Mouse (Mus musculus): Measurements from ENCODE around the gene Zfp706.

Zfp706 gene

DNA sequence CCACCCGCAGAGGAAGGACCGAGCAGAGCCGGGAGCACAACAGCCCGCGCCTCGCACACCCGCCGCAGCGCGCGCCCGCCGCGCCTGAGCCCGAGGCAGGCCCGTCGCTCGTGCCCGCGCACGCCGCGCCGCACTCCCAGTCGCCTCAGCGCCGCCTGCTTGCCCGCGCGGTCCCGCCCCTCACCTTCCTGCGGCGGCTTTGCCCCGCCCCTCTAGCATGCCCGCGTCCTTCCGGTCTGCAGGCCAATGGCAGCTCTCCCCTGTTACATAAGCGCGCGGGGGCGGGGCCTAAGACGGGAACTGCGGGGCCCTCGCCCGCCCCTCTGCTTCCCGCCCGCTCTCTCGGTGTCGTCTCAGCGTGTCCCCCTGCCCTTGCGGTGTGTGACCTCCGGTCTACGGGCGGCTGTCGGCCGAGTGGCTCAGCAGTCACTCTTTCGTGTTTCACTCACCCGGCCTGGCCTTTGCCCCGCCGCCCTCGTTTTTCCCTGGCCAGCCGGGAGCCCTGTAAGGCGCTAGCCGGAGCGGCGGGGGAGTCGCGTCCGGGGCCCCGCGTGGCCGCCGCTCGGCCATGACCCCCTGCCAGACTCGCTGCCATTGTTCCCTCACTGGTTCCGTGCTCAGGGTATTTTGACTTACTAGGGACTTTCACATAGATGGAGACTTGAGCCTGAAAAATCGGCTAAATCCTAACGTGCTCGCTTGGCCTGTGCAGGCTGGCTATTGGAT is at the start of gene Zfp706:
TSS of gene Zfp706 (minus strand) at position 541 of the 726 bp plus-strand sequence.
- peak; percentile 96 for DNase-seq (ENCODE audit: low spot score)

DNA sequence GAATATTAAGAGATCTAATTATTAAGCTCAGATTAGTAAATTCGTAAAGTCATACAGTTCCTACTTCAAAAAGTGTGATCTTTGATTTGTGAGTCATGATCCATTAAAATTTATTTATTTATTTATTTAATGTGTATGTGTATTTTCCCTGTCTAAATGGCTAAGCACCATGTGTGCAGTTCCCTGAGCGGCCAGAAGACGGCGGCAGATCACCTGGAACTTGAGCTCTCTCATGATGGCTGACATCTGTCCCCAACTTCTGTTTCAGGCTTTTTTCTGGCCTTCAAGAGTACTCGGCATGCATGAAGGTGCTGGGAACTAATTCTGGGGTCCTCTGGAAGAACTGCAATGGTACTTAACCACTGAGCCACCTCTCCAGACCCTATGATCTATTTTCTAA is 47.0 kb upstream of the Zfp706 start:
- no peak for DNase-seq (ENCODE audit: low spot score)

DNA sequence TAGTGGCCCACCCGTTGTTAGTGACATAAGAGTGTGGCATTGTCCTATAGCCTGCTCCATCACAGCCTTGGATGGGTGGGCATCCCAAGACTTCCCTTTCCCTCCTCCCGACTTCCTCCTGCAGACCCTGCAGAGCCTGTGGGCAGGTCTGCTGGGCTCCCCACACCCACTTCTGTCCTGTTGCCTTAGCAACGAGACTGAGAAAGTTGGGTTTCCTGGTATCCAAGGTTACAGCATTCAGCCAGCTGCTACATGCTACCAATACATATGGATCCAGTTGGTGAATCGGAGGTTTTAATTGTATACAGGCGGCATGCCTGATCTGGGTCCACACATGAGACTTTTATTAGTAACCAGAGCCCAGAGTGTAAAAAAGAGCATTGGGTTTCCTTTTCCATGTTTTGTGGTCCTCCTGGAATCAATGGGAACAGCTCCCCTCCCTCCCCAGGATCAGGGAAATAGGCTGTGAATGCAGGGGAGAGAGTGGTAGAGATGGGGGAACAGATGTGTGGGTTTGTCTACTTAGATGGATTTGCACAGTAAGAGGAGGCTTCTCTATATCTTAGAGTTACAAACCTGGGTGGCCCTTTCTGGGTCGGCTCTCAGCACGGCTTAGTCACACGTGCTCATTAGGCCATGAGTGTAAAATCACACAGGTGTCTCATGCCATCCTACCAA is 45.7 kb upstream of the Zfp706 start:
- no peak for DNase-seq (ENCODE audit: low spot score)

DNA sequence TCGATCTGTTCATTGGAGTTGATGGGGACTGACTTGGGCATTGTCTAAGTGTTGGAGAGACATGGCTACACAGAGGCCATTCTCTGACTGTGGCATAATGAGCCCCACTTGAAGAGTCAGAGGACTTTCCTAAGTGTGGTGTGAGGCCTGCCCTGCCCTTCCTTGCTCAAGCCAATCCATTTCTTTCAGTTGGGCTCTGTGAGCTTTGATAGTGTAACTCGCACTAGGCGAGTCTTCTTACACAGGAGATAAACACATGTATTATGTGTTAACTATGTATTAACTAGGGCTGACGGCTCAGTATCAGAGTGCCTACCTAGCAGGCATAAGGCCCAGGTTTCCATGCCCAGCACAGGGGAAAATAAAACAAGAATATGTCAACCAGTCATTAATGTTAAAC is 39.8 kb upstream of the Zfp706 start:
- DNase-seq (ENCODE audit: low spot score): no peak

DNA sequence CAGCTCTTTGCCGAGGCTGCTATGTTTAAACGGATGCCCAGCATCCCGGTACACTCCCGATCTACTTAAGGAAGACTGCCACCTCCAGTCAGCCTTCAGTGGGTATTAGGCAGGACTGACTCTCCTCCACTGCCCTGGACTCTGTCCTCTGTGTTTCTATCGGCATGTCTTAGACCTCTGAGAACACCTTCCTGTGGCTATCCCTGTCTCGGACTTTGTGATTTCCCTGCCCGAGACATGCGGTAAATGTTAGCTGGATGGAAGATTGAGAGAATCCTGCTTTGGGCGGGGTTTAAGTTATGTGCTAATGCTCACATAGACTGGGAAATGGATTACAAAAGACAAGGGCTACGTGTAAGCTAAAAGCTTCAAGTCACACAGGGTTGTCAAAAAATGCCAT is 39.0 kb upstream of the Zfp706 start:
- DNase-seq (ENCODE audit: low spot score): no peak

DNA sequence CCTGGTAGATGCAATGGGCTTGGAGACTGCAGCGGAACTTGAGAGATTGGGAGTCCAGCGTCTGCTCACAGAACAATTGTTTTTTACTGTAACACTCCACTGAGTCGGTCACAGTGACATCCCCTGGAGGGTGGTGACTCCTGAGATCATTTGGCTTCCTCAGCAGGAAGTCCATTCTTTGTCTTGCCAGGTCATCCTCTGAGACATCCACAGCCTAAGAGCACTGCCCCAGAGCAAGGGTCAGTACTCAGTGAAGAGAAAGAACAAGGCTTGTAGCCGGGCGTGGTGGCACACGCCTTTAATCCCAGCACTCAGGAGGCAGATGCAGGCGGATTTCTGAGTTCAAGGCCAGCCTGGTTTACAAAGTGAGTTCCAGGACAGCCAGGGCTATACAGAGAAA is 38.6 kb upstream of the Zfp706 start:
- DNase-seq (ENCODE audit: low spot score): no peak

DNA sequence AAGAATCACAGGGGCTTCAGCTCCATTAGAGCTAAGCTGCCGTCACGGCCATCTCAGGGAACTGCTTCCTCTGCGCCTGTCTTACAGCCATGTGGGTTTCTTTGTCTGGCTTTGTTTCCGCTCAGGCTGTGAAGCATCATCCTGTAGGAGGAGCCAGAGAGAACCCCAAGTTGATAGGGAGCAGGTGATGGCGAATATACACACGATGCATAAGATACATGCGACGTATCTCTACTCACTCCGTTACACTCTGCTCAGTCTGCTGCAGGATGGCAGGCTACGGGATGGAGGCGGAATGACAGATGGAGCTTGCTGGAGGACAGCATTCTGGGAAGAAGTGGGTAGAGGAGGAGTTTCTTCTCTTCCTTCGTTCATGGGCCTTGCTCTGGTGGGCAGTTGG is 37.9 kb upstream of the Zfp706 start:
- no peak for DNase-seq (ENCODE audit: low spot score)

DNA sequence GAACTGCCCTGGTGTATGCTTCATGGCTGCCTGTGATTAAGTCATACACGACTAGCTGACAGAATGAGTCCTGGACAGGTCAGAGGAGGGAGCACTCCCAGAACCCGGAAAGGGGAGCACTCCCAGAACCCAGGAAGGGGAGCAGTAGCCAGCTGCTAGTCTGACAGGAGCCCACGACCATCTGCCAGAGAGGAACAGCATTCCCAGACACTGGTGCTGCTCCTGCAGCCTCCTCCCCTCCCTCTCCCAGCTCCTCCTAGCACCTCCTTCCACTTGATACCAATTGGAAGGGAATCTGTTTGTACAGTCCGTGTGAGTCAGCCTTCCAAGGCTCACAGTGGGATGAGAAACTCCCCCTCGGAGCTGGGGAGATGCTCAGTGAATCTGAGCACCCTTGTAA is 35.0 kb upstream of the Zfp706 start:
- DNase-seq (ENCODE audit: low spot score): peak; percentile 7

DNA sequence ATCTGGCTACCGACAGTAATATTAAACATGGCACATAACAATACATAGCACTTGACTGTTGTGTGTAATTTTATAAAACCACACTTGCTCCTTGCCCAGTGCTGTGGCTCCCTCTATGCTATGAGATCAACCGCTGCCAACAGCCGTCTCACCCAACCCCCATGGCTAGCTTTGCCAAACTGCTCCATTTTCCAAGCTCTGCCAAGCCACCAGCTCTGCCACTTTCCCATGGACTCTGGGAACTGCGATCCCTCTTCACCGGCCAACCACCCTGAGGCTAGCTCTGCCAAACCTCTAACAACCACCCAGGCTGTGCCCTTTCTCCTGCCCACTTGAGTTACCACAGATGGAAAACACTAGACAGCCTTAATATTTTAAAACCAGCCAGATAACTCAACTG is 33.6 kb upstream of the Zfp706 start:
- DNase-seq (ENCODE audit: low spot score): no peak

DNA sequence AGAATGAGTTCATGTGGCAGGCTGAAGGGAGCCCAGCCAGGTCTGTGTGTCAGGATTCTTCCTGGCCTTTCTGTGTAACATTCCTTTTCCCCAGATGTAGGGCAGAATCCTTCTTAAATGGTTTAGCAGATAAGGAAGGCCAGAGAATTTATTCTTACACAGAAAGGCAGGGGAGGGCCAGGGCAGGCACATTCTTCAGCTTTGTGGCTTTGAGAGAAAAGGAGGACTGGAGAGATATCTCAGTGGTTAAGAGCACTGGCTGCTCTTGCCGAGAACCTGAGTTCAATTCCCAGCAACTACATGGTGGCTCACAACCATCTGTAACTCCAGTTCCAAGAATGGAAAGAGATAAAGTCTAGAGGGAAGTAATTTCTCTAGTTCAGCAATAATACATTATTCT is 31.1 kb upstream of the Zfp706 start:
- DNase-seq (ENCODE audit: low spot score): no peak

DNA sequence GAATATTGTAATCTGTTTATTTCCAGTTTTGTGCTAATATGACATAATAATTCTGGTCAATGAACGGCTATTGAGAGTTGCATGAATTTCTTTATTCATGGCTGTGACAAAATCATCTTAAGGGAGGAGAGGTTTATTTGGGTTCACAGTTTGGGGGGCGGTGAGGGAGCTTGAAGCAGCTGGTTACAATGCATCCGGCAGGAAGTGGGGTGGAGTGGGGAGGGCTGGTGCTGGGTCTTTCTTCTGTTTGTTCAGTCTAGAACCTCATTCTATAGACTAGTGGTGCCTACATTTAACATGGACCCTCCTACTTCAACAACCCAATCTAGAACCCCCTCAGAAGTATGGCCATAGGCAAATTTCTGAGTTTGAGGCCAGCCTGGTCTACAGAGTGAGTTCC is 30.1 kb upstream of the Zfp706 start:
- DNase-seq (ENCODE audit: low spot score): no peak

DNA sequence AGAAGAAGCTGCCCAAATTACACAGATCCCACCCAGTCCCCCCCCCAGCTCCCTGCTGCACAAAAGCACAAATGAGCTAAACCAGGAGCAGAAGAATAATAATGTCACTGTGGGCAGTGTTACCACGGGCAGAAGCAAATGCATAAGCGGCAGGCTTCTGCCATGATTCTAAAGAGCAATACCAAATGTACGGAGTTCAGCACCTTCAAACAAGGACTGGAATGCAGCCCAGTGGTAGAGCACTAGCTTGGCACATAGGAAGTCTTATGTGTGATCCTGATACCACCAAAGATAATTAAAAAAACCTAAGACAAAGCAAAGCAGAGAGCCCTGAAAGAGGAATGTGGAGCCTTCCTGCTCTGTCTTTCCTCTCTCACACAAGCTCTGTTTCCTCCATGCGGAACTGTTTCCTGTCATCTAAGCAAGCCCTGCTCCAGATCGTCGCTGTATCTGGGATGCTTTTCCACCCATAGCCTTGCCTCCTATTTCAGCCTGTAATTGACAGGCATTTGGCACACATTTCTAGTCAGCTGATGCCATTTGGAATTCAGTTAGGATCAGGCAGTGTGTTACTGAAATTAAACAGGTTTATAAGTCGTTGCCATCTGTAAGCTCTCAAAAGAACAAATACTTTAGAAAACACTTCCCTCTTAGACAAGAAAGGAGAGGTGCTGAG is 29.0 kb upstream of the Zfp706 start:
- no peak for DNase-seq (ENCODE audit: low spot score)

DNA sequence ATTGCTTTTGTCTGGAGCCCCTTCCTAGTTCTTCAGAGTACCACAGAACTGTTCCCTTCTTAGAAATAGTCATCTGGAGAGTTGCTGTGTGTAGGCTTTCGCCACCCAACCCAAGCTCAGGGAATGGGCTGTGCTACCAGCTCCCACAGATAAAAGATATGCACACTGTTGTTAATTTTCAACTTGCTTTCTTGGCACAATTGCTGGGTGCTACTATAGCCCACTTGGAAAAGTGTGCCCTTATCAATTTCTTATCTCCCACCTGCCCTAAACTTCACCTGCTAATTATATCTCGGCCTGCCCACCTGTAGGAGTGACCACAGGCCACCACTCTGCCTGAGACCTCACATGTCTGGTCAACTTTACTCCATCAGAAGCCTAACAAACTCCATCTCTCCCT is 26.6 kb upstream of the Zfp706 start:
- DNase-seq (ENCODE audit: low spot score): no peak

DNA sequence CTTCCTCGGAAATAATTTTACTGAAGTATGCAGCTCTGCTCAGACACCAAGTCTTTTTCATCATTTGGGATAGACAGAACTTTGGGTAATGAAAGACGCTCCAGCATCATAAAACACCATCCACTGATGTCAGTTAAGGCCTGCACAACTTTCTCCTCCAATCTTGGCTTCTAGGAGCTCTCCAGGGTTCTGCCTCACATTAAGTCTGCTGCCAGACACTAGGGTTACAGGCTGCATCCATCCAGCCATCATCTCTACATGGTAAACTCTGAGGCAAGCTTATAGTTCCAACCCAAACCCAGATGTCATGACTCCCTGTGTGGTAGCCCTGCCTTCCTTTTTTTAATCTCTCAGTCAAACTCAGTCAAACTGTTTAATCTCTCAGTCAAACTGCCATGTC is 25.9 kb upstream of the Zfp706 start:
- DNase-seq (ENCODE audit: low spot score): no peak

DNA sequence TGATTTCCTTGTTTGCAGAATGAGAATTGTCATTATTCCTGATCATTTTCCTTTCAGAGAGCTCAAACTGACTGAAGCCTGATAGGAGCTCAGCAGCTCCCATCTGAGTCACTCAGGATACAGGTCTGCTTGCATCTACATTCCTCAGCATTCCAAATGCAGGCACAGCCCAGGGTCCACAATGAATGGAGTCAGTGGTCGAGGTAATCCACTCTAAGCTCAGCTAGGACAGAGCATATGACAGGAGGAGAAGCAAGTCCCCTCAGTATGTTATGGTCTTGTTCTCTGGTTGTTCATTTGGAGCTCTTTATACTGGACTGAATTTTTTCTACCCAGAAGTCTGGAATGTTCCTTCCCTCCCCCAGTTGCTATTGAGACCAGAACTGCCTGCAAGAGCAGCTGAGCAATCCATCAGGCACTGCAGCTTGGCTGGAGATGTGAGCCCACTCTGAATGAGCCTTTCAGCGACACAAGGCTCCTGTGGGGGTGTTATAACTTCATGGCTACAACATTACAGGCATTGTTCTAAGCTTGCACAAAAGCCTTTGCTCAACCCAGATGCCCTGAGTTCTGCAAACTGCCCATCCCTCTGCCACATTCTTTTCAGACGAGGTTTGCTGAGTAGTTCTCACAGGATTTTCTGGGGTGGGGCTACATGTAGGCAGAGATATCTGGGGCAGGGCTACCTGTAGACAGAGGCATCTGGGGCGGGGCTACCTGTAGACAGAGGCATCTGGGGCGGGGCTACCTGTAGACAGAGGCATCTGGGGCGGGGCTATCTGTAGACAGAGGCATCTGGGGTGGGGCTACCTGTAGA is 24.0 kb upstream of the Zfp706 start:
- no peak for DNase-seq (ENCODE audit: low spot score)

DNA sequence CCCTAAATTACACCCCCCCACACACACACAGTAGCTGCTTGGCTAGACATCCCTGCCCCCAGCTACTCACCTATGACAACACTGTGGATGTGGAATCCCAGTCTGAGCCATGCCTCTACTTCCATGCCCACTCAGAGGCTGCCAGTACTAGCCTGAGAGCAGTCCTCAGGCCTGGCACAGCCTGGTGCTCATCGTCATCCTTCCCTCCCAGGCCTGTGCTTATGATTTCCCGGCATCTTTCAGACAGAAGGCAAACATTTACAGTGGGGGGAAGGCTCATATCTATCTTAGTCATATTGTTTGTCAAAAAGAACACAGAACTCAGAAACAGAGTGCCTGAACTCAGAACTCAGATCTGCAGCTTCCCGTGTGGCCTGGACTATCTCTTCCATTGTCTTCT is 23.4 kb upstream of the Zfp706 start:
- no peak for DNase-seq (ENCODE audit: low spot score)

DNA sequence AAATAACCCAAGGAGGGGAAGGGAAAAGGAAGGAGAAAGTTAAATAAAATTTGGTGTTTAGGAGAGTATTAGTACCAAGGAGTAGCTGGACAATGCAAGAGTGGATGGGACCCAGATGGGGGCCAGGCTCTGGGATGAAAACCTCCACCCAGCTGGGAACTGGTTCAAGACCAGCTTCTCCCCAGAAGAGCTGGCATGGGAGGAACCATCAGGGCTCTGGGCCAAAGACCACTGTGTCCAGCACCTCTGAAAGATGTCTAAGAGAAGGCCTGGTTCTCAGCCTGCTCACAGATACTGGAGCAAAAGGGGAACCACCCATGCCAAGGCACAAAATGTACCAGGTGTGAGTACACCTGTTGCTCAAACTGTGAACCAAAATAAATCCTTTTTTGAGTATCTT is 20.4 kb upstream of the Zfp706 start:
- no peak for DNase-seq (ENCODE audit: low spot score)

DNA sequence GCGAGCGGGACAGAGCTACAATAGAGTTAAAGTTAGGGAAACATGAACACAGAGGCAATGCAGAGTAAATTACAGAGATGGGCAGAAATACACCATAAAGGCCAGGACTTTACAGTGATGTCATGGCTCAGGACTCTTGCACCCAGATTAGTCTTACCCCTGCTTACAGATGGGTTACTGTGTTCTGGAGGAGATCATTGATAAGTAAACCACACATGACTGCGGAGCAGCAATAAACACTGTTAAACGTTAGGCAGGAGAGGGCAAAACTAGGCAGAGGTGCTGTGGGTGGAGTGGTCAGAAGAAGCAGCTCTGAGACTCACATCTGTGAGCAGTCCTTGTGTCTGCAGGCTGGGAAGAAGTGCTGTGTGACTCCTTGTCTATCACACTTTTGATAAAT is 18.9 kb upstream of the Zfp706 start:
- no peak for DNase-seq (ENCODE audit: low spot score)

DNA sequence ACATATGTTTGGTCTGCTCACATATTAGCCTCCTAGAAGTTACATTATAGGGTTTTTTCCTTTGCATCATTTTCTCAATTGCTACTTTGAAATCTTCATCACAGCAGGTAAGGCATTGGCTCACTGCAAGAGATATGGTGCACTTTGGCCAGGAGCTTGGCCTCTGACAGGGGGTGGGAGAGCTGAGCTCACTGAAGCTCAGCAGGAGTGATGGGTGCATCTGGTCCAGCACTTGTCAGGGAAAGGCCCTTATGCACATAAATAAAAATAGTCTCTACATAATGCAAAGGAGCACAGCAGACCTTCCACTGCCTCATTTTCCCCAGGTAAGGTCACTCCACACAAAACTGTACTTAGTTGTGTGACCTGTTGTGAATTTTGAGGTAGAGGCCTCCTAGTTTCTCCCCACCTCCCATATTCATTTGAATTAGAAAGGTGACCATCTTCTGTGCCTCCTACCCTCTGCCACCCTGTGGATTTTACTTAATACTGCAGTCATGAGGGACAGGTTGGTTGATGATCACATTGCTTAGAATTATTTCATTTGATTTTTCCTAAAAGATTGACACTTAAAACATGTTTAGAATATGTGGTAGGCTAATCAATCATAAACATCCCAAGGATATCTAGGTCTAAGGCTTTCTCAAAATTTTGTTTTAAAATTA is 13.1 kb upstream of the Zfp706 start:
- no peak for DNase-seq (ENCODE audit: low spot score)

DNA sequence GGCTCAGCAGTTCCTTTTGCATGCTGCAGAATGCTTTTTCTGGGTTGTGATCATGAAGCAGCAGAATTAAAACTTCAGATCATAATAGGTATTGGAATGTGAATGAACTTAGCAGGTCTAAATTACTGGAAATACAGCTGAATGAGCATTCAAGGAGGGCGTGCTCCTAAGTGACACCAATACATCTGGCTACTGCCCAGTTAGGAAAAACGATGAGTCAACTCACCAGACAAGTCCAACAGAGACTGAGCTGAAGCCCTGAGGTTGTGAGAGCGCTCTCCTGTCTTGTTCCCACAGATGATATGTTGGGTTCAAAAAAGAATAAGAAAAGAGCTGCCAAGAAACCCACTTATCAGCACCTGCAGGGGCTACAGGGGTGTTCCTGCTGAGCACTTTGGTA is 11.9 kb upstream of the Zfp706 start:
- DNase-seq (ENCODE audit: low spot score): no peak

DNA sequence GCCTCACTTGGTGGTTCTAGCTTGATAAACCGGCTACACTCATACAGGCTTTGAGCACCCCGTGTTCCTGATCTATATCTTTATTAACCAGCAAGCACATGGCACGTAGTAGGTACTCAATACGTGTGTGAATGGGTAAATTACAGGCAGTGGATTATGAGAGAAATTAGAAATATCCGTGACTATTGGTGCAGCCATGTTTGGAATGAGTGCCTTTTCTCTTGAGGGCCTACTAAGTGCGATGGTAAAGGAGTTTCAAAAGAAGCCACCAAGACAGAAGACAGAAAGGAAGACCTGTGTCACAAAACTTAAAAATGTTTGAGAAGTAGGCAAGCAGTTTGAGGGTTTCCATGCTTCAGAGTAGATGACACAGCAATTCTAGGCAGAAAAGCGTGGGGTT is 4.3 kb upstream of the Zfp706 start:
- DNase-seq (ENCODE audit: low spot score): no peak

DNA sequence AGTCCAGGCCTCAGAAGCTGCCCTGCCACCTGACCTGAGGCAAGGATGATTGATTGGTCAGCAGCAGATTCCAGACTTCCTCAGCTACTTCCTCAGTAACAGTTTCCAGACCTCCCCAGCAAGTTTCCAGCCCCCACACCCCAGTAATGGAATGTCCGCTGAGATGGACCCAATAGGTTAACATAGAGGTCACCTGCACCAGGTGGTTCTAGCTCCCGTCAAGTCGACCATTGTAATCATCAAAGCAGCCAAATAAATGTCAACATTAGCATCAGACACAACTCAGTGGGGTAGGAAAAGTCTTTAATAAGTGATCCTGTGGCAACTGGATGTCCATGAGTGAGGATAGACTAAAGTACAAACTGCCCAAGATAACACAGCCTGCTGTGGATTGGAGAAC is 3.7 kb upstream of the Zfp706 start:
- no peak for DNase-seq (ENCODE audit: low spot score)

Measured in ovary, postnatal 14 days (tissue).